14 mouse cellular contexts compared by ENCODE assay signal in genomic region chr19:42727424-42727823, GRCm38 (mm10).
"Had no signal": no experiment of that assay in that cellular context is flagged by ENCODE, and none has a peak within 500 bp of the region (broad histone marks: within the 10 kb centered on the region; RNA-seq: fewer than 3 reads in every experiment).

No protein-coding gene starts in this region.

- H3K27me3 ChIP-seq: limb, embryonic 15.5 days; liver, embryonic 12.5 days; midbrain, embryonic 15.5 days; neural tube, embryonic 12.5 days; stomach, embryonic 15.5 days had no signal

- H3K4me3 ChIP-seq: left cerebral cortex, adult 2 months; limb, embryonic 15.5 days; liver, embryonic 12.5 days; megakaryocyte, embryonic 14.5 days; midbrain, embryonic 15.5 days; neural tube, embryonic 12.5 days; stomach, embryonic 15.5 days had no signal

- H3K4me1 ChIP-seq: midbrain, embryonic 15.5 days had no signal

- H3K27ac ChIP-seq: left cerebral cortex, adult 2 months; limb, embryonic 15.5 days; liver, embryonic 12.5 days; macrophage; midbrain, embryonic 15.5 days; neural tube, embryonic 12.5 days; stomach, embryonic 15.5 days had no signal

- H3K36me3 ChIP-seq: limb, embryonic 15.5 days; liver, embryonic 12.5 days; midbrain, embryonic 15.5 days; neural tube, embryonic 12.5 days; stomach, embryonic 15.5 days had no signal

- H3K9me3 ChIP-seq: limb, embryonic 15.5 days; liver, embryonic 12.5 days; megakaryocyte, embryonic 14.5 days; midbrain, embryonic 15.5 days; neural tube, embryonic 12.5 days; stomach, embryonic 15.5 days had no signal

- DNase-seq: kidney, adult 18-20 months; kidney, postnatal 10 days; kidney, postnatal 4 days; lung, embryonic 14.5 days; lung, postnatal 10 days; right cerebral cortex, postnatal 14 days had no signal
